Mouse (Mus musculus): Measurements from ENCODE around the gene Sult1c1.
"Not testable (repeated sequence)": the region's sequence is repeated elsewhere in the genome, so short reads cannot be mapped to it uniquely, and the experiment has no call there.

The Sult1c1 gene

GRCm38 (mm10) chr17:53990574-53990973 is at the start of gene Sult1c1:
TSS of gene Sult1c1 (minus strand) at chr17:53990674.
- in situ Hi-C loops (cut with MboI): no loop called here

GRCm38 (mm10) chr17:54014204-54014603 is 23.7 kb upstream of the Sult1c1 start:
- in situ Hi-C loops (cut with MboI): no loop called here

GRCm38 (mm10) chr17:54011196-54011595 is 20.7 kb upstream of the Sult1c1 start:
- in situ Hi-C loops (cut with MboI): no loop called here

- in situ Hi-C loops (cut with MboI): not testable (repeated sequence)
Measured at GRCm38 (mm10) chr17:54010536-54010935, 20.1 kb upstream of the Sult1c1 start.

GRCm38 (mm10) chr17:54003522-54003921 is 13.0 kb upstream of the Sult1c1 start:
- in situ Hi-C loops (cut with MboI): no loop called here

GRCm38 (mm10) chr17:53973606-53974005 is 16.9 kb downstream of the Sult1c1 start:
- in situ Hi-C loops (cut with MboI): no loop called here

- in situ Hi-C loops (cut with MboI): no loop called here
Measured at GRCm38 (mm10) chr17:53941569-53942162, 48.8 kb downstream of the Sult1c1 start.

- in situ Hi-C loops (cut with MboI): no loop called here
Measured at GRCm38 (mm10) chr17:53940726-53941125, 49.7 kb downstream of the Sult1c1 start.

Data from mature B cell (primary cell).